Mouse (Mus musculus) thymus, adult 2 months (tissue): ENCODE measurements around the gene Fndc3b.

Experiments
- CTCF ChIP-seq: fragments of 200-500 bp; IDR thresholded peaks from 2 replicates; pipeline ENCODE4 v1.5.1; 2012; ENCODE audit warnings: mild to moderate bottlenecking, control low read depth, low read length, moderate library complexity, borderline replicate concordance; ENCODE audit not compliant: control insufficient read depth, poor library complexity, insufficient read depth; ENCODE audit errors: extremely low read depth
- POLR2A ChIP-seq: fragments of 200-500 bp; IDR thresholded peaks from 2 replicates; pipeline ENCODE4 v1.6.1; 2012; ENCODE audit warnings: mild to moderate bottlenecking, low read length, control low read depth, moderate library complexity; ENCODE audit not compliant: control insufficient read depth, poor library complexity, insufficient read depth; ENCODE audit errors: extremely low read depth

- TF ChIP-seq CTCF: no peak
- TF ChIP-seq POLR2A: no peak
These were observed 17.1 kb upstream of the Fndc3b start for GRCm38 (mm10) chr3:27728176-27728575.
